Mouse (Mus musculus) kidney, embryonic 15.5 days (tissue): ENCODE data around the gene Epb41l1. TPM values are rescaled to one million over a fixed set of nuclear protein-coding genes. Genes with fewer than 3 reads are reported as not detected.
A peak's percentile ranks its signal among the peaks of the same experiment; 100 is the strongest.

Source experiments
- ATAC-seq: fragments of 200-750 bp; cut with Nextera tagmentation; replicated peaks from 2 replicates; pipeline ENCODE4 v1.8.0; 2017; ENCODE audit warnings: moderate TSS enrichment; ENCODE audit not compliant: low FRiP score
- H3K27ac ChIP-seq: fragments of 300-500 bp; sonication (generic); 2 replicates; pipeline ENCODE4 v1.5.1; 2015; ENCODE audit warnings: mild to moderate bottlenecking, inconsistent platforms
- H3K27me3 ChIP-seq: fragments of 300-500 bp; sonication (generic); 2 replicates; pipeline ENCODE4 v1.6.1; 2015; ENCODE audit warnings: inconsistent platforms
- H3K36me3 ChIP-seq: fragments of 300-500 bp; sonication (generic); 2 replicates; pipeline ENCODE4 v1.6.1; 2015; ENCODE audit warnings: inconsistent platforms
- H3K4me1 ChIP-seq: fragments of 300-500 bp; sonication (generic); 2 replicates; pipeline ENCODE4 v1.6.1; 2015; ENCODE audit warnings: inconsistent platforms
- H3K4me2 ChIP-seq: fragments of 300-500 bp; sonication (generic); 2 replicates; pipeline ENCODE4 v1.6.1; 2015; ENCODE audit warnings: moderate library complexity, mild to moderate bottlenecking, inconsistent platforms
- H3K4me3 ChIP-seq: fragments of 300-500 bp; sonication (generic); replicated peaks from 2 replicates; pipeline ENCODE4 v1.5.1; 2015; ENCODE audit warnings: mild to moderate bottlenecking, inconsistent platforms
- H3K9ac ChIP-seq: fragments of 300-500 bp; sonication (generic); 2 replicates; pipeline ENCODE4 v1.6.1; 2015; ENCODE audit warnings: mild to moderate bottlenecking, inconsistent platforms
- H3K9me3 ChIP-seq: fragments of 300-500 bp; sonication (generic); replicated peaks from 2 replicates; pipeline ENCODE4 v1.6.1; 2016; ENCODE audit warnings: inconsistent platforms
- WGBS: fragments of 180-500 bp; shearing (Covaris S2); methylation state at CpG from one replicate; pipeline ENCODE4 v1.1.7; 2015; ENCODE audit warnings: mixed read lengths; 5-methylcytosine and 5-hydroxymethylcytosine counted together
- polyA plus RNA-seq: library from polyadenylated mRNA; unstranded; fragments of >200 nt; fragmentation: Nextera tagmentation; extraction: Ambion mirVana; gene quantifications from 2 replicates; pipeline ENCODE4 v1.2.1, GENCODE M21; 2015

The Epb41l1 gene
- polyA plus RNA-seq, 1 experiment from 2014 or later, result 2.3 TPM

DNA sequence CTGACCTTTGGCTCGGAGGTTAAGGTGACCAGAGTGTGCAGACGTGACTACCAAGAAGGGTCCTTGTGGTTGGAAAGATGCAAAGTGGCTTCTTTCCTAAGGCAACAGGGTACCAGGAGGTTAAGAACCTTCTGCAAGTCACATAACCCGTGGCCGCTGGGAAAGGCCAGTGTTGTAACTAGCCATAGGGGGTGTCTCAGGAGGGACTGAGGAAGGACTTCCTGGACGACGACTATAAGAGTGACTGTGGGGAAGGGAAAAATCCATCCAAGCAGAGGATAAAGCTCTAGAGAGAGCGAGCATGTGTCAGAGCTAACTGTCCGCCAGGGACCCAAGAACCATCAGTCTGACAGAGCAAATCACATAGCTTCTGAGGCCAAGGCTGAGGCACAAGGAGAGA, 48.8 kb downstream of the Epb41l1 start:
- Histone ChIP-seq H3K27me3 (no peaks in the 10 kb centered on the region), H3K36me3 (no peaks in the 10 kb centered on the region), H3K9me3 (no peaks in the 10 kb centered on the region), H3K4me1 (peaks cover 21% of the 10 kb centered on the region), H3K4me3 (no peak overlapping the region), H3K27ac (no peak overlapping the region), H3K9ac (no peak overlapping the region), H3K4me2 (no peak overlapping the region)
- WGBS, result 67% methylated on average over 8 of the region's 8 CpGs
- no peak for ATAC-seq

GRCm38 (mm10) chr2:156470938-156471337, 50.2 kb downstream of the Epb41l1 start:
- Histone ChIP-seq H3K4me1 (peaks cover 31% of the 10 kb centered on the region), H3K4me2 (no peak overlapping the region), H3K27me3 (no peaks in the 10 kb centered on the region), H3K27ac (no peak overlapping the region), H3K36me3 (no peaks in the 10 kb centered on the region), H3K4me3 (no peak overlapping the region), H3K9me3 (no peaks in the 10 kb centered on the region), H3K9ac (no peak overlapping the region)
- WGBS, result 88% methylated on average over 7 of the region's 7 CpGs
- no peak for ATAC-seq

GRCm38 (mm10) chr2:156472336-156472735, 51.6 kb downstream of the Epb41l1 start:
- Histone ChIP-seq H3K27ac (no peak overlapping the region), H3K4me2 (no peak overlapping the region), H3K36me3 (no peaks in the 10 kb centered on the region), H3K4me1 (peaks cover 43% of the 10 kb centered on the region), H3K9ac (no peak overlapping the region), H3K9me3 (no peaks in the 10 kb centered on the region), H3K27me3 (no peaks in the 10 kb centered on the region; the same call in 1 of the 2 replicates), H3K4me3 (no peak overlapping the region)
- 94% methylated on average over 8 of the region's 8 CpGs for whole genome bisulfite sequencing
- ATAC-seq, result no peak

- peaks cover 49% of the 10 kb centered on the region for H3K4me1 ChIP-seq
- ATAC-seq, result no peak
- 39% methylated on average over 8 of the region's 8 CpGs for WGBS
- no peaks in the 10 kb centered on the region for H3K36me3 ChIP-seq
- no peak overlapping the region for H3K27ac ChIP-seq
- H3K9ac ChIP-seq, result no peak overlapping the region
- no peak overlapping the region for H3K4me2 ChIP-seq
- no peak overlapping the region for H3K4me3 ChIP-seq
- no peaks in the 10 kb centered on the region for H3K9me3 ChIP-seq
- H3K27me3 ChIP-seq, result no peaks in the 10 kb centered on the region; the same call in 1 of the 2 replicates
These were observed 53.0 kb downstream of the Epb41l1 start for GRCm38 (mm10) chr2:156473696-156474095.

DNA sequence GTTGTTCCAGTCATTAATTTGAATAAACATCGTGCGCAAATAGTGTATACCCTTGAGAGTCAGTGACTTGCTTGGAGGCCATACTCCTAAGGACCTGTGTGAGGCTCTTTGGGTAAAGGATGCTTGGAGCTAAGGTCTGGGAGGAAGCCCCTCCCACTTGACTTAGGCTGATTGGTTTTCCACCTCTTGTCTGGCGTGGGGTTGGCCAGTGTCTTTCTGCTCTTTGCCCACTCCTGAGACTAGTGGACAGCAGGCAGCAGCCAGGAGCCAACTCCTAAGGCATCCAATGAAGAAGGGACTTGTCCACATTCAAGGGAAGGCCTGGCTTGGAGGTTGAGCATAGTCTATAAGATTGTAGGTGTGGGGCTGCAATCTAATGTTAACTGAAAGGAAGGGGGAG, 53.4 kb downstream of the Epb41l1 start:
- 44% methylated on average over 3 of the region's 3 CpGs for WGBS
- Histone ChIP-seq H3K9ac (no peak overlapping the region), H3K4me3 (no peak overlapping the region), H3K27ac (0 out of 2 replicates have a peak overlapping the region, but pooled peaks have one; percentile 65), H3K36me3 (no peaks in the 10 kb centered on the region), H3K27me3 (no peaks in the 10 kb centered on the region; the same call in 1 of the 2 replicates), H3K4me1 (peaks cover 49% of the 10 kb centered on the region), H3K4me2 (no peak overlapping the region), H3K9me3 (no peaks in the 10 kb centered on the region)
- ATAC-seq, result no peak

DNA sequence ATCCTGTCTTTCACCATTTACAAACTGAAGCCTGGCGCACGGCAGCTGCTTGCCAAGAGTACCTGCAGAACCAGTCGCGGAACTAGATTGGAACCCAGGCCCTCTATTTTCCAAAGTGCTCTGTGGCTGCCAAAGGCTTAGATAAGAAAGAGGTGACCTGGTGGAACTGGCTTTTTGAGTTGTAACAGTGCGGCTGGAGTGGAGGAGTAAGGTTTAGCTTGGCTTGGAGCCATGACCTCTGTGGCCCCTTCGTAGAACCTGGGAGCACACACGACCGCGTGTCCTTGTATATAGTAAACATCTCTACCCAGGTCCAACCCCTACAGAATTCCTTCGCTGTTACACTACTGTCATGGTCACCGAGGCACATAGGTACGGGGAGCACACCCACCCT, 54.2 kb downstream of the Epb41l1 start:
- Histone ChIP-seq H3K9ac (peak overlapping the region; percentile 79), H3K4me3 (peak overlapping the region; percentile 56), H3K27me3 (no peaks in the 10 kb centered on the region; the same call in 1 of the 2 replicates), H3K9me3 (no peaks in the 10 kb centered on the region), H3K4me1 (peaks cover 49% of the 10 kb centered on the region), H3K36me3 (no peaks in the 10 kb centered on the region), H3K4me2 (peak overlapping the region; percentile 96), H3K27ac (peak overlapping the region; percentile 65)
- 19% methylated on average over 12 of the region's 12 CpGs for WGBS
- peak; percentile 53 for ATAC-seq

GRCm38 (mm10) chr2:156475285-156476110, 54.8 kb downstream of the Epb41l1 start:
- Histone ChIP-seq H3K4me2 (peak overlapping the region; percentile 96), H3K27me3 (no peaks in the 10 kb centered on the region; the same call in 1 of the 2 replicates), H3K27ac (peak overlapping the region; percentile 65), H3K9me3 (no peaks in the 10 kb centered on the region), H3K36me3 (no peaks in the 10 kb centered on the region), H3K9ac (peak overlapping the region; percentile 79), H3K4me1 (peaks cover 49% of the 10 kb centered on the region), H3K4me3 (peak overlapping the region; percentile 56)
- peak; percentile 85 for ATAC-seq
- WGBS, result under 1% methylated on average over 56 of the region's 80 CpGs

DNA sequence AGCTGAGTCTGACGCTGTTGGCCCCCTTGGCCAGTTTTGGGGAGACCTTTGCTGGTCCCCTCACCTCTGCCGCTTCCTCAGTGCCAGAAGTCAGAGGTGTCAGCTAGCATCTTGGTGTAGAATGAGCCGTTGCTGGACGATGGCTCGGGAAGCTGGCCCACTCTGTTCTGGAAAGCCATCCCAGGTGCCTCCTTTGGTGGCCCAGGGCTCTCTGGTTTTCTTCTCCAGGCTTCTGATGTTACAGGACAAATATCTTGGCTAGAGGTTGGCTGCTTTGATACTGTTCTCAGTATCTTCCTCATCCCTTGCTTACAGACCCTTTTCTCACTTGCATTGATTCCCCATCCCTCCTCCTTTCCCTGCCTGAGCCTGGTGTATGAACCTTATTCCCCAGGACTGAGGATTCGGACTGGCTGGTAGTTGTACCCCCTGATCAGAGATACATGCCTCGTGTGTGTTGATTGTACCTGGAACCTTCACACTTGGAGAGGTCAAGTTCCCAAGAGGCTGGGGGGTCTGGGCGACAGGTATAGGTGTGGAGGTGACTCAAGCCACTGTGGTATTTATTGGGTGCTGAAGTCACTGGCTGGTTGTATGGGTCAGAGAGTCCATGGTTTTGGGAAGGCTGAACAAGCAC, 55.5 kb downstream of the Epb41l1 start:
- Histone ChIP-seq H3K36me3 (no peaks in the 10 kb centered on the region), H3K9me3 (no peaks in the 10 kb centered on the region), H3K4me1 (peaks cover 49% of the 10 kb centered on the region), H3K4me3 (peak overlapping the region; percentile 56), H3K27ac (peak overlapping the region; percentile 65), H3K27me3 (no peaks in the 10 kb centered on the region; the same call in 1 of the 2 replicates), H3K9ac (peak overlapping the region; percentile 79), H3K4me2 (peak overlapping the region; percentile 96)
- WGBS, result 22% methylated on average over 8 of the region's 8 CpGs
- no peak for ATAC-seq

- WGBS, result 35% methylated on average over 5 of the region's 5 CpGs
- peak overlapping the region; percentile 96 for H3K4me2 ChIP-seq
- H3K9ac ChIP-seq, result no peak overlapping the region
- no peaks in the 10 kb centered on the region for H3K9me3 ChIP-seq
- ATAC-seq, result no peak
- no peaks in the 10 kb centered on the region; the same call in 1 of the 2 replicates for H3K27me3 ChIP-seq
- peaks cover 49% of the 10 kb centered on the region for H3K4me1 ChIP-seq
- H3K27ac ChIP-seq, result no peak overlapping the region
- no peaks in the 10 kb centered on the region for H3K36me3 ChIP-seq
- peak overlapping the region; percentile 56; the same call in 1 of the 2 replicates for H3K4me3 ChIP-seq
These were observed 56.0 kb downstream of the Epb41l1 start for GRCm38 (mm10) chr2:156476748-156477151.

GRCm38 (mm10) chr2:156478046-156478690, 57.5 kb downstream of the Epb41l1 start:
- WGBS, result 79% methylated on average over 13 of the region's 13 CpGs
- Histone ChIP-seq H3K9ac (no peak overlapping the region), H3K4me1 (peaks cover 42% of the 10 kb centered on the region)

DNA sequence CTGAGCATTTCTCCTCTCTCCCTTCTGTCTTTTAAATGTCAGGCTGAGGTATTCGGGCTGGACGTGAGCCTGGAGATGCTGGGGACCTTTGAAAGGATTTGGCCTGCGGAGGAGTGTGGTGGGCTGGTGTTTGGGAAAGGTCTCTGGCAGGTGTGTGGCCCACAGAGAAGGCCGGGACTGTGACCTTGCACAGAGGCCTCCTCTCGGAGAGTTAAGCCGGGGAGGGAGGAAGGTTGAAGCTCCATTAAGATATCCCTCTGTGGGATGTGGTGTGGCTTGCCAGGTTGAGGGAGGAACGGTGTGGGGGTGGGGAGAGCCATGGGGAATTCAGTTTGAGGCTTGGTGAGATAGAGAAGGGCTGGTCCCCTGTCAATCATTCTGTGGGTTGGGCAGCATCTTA, 59.1 kb downstream of the Epb41l1 start:
- H3K4me2 ChIP-seq, result no peak overlapping the region
- H3K27ac ChIP-seq, result no peak overlapping the region
- H3K36me3 ChIP-seq, result no peaks in the 10 kb centered on the region
- no peaks in the 10 kb centered on the region; the same call in 1 of the 2 replicates for H3K27me3 ChIP-seq
- H3K9ac ChIP-seq, result no peak overlapping the region
- ATAC-seq, result no peak
- H3K4me1 ChIP-seq, result peaks cover 25% of the 10 kb centered on the region
- H3K9me3 ChIP-seq, result no peaks in the 10 kb centered on the region
- 68% methylated on average over 7 of the region's 7 CpGs for WGBS
- no peak overlapping the region for H3K4me3 ChIP-seq

More at GRCm38 (mm10) chr2:156478046-156478690, 57.5 kb downstream of the Epb41l1 start:
- ATAC-seq, result no peak
- Histone ChIP-seq H3K36me3 (no peaks in the 10 kb centered on the region), H3K4me3 (no peak overlapping the region), H3K27me3 (no peaks in the 10 kb centered on the region; the same call in 1 of the 2 replicates), H3K27ac (no peak overlapping the region), H3K4me2 (no peak overlapping the region), H3K9me3 (no peaks in the 10 kb centered on the region)

DNA sequence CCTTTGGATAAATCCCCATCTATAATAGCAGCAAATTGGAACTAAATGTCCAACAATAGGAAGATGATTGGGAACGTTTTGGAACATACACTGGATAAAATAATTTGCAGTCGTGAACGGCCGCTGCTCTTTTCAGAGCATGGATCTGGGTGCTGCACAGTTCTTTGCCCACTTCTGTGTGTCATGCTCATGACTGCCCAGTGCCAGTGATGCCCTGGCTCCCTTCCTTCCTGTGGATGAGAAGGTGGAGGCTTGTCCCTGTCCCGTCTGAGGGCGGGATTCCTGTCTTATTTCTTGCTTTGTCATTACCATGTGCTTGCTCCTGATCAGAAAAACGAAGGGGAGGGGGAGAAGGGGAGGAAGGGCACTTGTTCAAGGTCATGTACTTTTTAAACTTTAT, 59.6 kb downstream of the Epb41l1 start:
- Histone ChIP-seq H3K9me3 (no peaks in the 10 kb centered on the region), H3K4me3 (no peak overlapping the region), H3K9ac (no peak overlapping the region)

More for the DNA sequence above, 59.6 kb downstream of the Epb41l1 start:
- no peaks in the 10 kb centered on the region for H3K36me3 ChIP-seq
- ATAC-seq, result no peak
- no peaks in the 10 kb centered on the region; the same call in 1 of the 2 replicates for H3K27me3 ChIP-seq
- H3K27ac ChIP-seq, result no peak overlapping the region
- H3K4me2 ChIP-seq, result no peak overlapping the region
- peaks cover 21% of the 10 kb centered on the region for H3K4me1 ChIP-seq
- WGBS, result 76% methylated on average over 7 of the region's 7 CpGs
